Mouse (Mus musculus) gastrocnemius, postnatal 14 days (tissue): Measurements from ENCODE around the gene Cnn3. TPM values are rescaled to one million over a fixed set of nuclear protein-coding genes. Genes with fewer than 3 reads are reported as not detected.

Source experiments
- DNase-seq: peaks from one replicate; pipeline ENCODE4 v3.0.0; 2021; ENCODE audit warnings: mixed read lengths
- intact Hi-C: fragments of 180-260 bp; cut with DNase I; formaldehyde crosslinking; loops from one replicate; pipeline ENCODE4 v1.15.1; 2025; ENCODE audit warnings: low total_unique reads
- total RNA-seq, 2 experiments: library from RNA; stranded (reverse); gene quantifications; 2 replicates each; pipeline ENCODE4 v1.2.3; 2021

The Cnn3 gene
- total RNA-seq, 2 experiments from 2014 or later: 54.0 to 64.5 TPM

GRCm38 (mm10) chr3:121474738-121475137 is 48.4 kb downstream of the Cnn3 start:
- intact Hi-C loops: no loop called here
- no peak for DNase-seq

GRCm38 (mm10) chr3:121480030-121480960 is 54.0 kb downstream of the Cnn3 start:
- no peak for DNase-seq
- intact Hi-C loops: no loop called here

GRCm38 (mm10) chr3:121480961-121481436 is 54.7 kb downstream of the Cnn3 start:
- DNase-seq: no peak

GRCm38 (mm10) chr3:121481564-121481963 is 55.3 kb downstream of the Cnn3 start:
- intact Hi-C loops: no loop called here
- no peak for DNase-seq

More at GRCm38 (mm10) chr3:121480961-121481436, 54.7 kb downstream of the Cnn3 start:
- intact Hi-C loops: no loop called here

GRCm38 (mm10) chr3:121483266-121484161 is 57.2 kb downstream of the Cnn3 start:
- intact Hi-C loops: no loop called here
- no peak for DNase-seq

- intact Hi-C loops: no loop called here
- DNase-seq: no peak
These were observed 58.9 kb downstream of the Cnn3 start for GRCm38 (mm10) chr3:121485201-121485600.

- DNase-seq: peak; percentile 32
These were observed 63.3 kb downstream of the Cnn3 start for GRCm38 (mm10) chr3:121489462-121490118.

GRCm38 (mm10) chr3:121490941-121491340 is 64.6 kb downstream of the Cnn3 start:
- no peak for DNase-seq
- intact Hi-C loops: no loop called here

More at GRCm38 (mm10) chr3:121489462-121490118, 63.3 kb downstream of the Cnn3 start:
- intact Hi-C loops: no loop called here

GRCm38 (mm10) chr3:121492026-121492425 is 65.7 kb downstream of the Cnn3 start:
- no peak for DNase-seq
- intact Hi-C loops: no loop called here

- intact Hi-C loops: no loop called here
- no peak for DNase-seq
These were observed 67.7 kb downstream of the Cnn3 start for GRCm38 (mm10) chr3:121493997-121494421.

GRCm38 (mm10) chr3:121500225-121500624 is 73.9 kb downstream of the Cnn3 start:
- intact Hi-C loops: loop anchor here (5.0 kb wide), 2 partner anchors 193 to 333 kb away; no protein-coding TSS in a partner anchor
- DNase-seq: peak; percentile 81

- intact Hi-C loops: loop anchor here (5.0 kb wide), 2 partner anchors 193 to 333 kb away; no protein-coding TSS in a partner anchor
- DNase-seq: no peak
These were observed 74.4 kb downstream of the Cnn3 start for GRCm38 (mm10) chr3:121500734-121501133.

- intact Hi-C loops: loop anchor here (5.0 kb wide), 2 partner anchors 198 to 338 kb away; no protein-coding TSS in a partner anchor
- DNase-seq: no peak
These were observed 78.7 kb downstream of the Cnn3 start for GRCm38 (mm10) chr3:121504927-121505487.

- no peak for DNase-seq
- intact Hi-C loops: no loop called here
These were observed 79.9 kb downstream of the Cnn3 start for GRCm38 (mm10) chr3:121506175-121506574.

GRCm38 (mm10) chr3:121506756-121507155 is 80.5 kb downstream of the Cnn3 start:
- intact Hi-C loops: no loop called here
- DNase-seq: no peak

GRCm38 (mm10) chr3:121507678-121508077 is 81.4 kb downstream of the Cnn3 start:
- intact Hi-C loops: no loop called here

More at GRCm38 (mm10) chr3:121507678-121508077, 81.4 kb downstream of the Cnn3 start:
- DNase-seq: no peak
